Comparison of ENCODE assay signal across 9 mouse cellular contexts in the genomic region with DNA sequence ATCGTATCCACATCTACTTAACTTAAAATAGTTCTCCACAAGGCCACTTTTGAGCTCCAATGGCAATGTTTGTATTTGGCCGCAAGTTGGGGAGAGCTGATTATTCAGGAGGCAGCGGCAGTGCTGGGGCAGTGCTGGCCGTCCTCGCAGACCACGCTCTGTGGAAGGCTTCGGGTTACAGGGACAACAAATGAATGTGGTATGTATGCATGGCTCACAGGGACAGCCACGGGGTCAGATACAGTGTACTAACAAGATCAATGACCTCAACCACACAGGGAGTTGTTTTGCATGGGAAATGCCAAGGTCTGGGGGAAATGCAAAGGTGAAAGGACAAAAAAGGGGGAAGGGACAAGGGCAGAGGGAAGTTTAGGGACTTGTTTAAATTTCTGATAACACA. TPM values are rescaled to one million over a fixed set of nuclear protein-coding genes. Genes with fewer than 3 reads are reported as not detected.
DNase-seq lines count a peak whose midpoint lies in the region; ATAC-seq and TF ChIP-seq lines count a peak whose summit lies in the region.
"Had no signal": no experiment of that assay in that cellular context is flagged by ENCODE, and none has a peak within 500 bp of the region (broad histone marks: within the 10 kb centered on the region; RNA-seq: fewer than 3 reads in every experiment).

No protein-coding gene starts in this region.

- no peaks in the 10 kb centered on the region for H3K27me3 ChIP-seq in heart, embryonic 14.5 days (ENCODE audit: control insufficient read depth, insufficient read depth, low read length)
- no peaks in the 10 kb centered on the region for H3K27me3 ChIP-seq in kidney, adult 2 months (replicated peaks; ENCODE audit: control insufficient read depth, insufficient read depth, low read length)
- H3K27me3 ChIP-seq in thymus, adult 2 months (ENCODE audit: control insufficient read depth, insufficient read depth, low read length): no peaks in the 10 kb centered on the region
- H3K27me3 ChIP-seq in midbrain, embryonic 16.5 days (ENCODE audit: control insufficient read depth, insufficient read depth, low read depth, low read length): no peaks in the 10 kb centered on the region
- H3K27me3 ChIP-seq: Patski had no signal

- no peak for TF ChIP-seq CTCF in kidney, adult 2 months (conservative IDR thresholded peaks at IDR 0.05; ENCODE audit: insufficient read depth, insufficient read length, low read depth, low read length)
- TF ChIP-seq CTCF in thymus, adult 2 months (IDR thresholded peaks at IDR 0.05; ENCODE audit: borderline replicate concordance, control insufficient read depth, extremely low read depth, insufficient read depth, low read length, poor library complexity): no peak

- 6% methylated on average over 8 of the region's 8 CpGs for WGBS in heart, embryonic 14.5 days
- 22% methylated on average over 8 of the region's 8 CpGs for WGBS in kidney, adult 2 months
- WGBS in thymus, adult 2 months: 35% methylated on average over 8 of the region's 8 CpGs
- 17% methylated on average over 8 of the region's 8 CpGs for WGBS in midbrain, embryonic 16.5 days

- H3K9me3 ChIP-seq in heart, embryonic 14.5 days (ENCODE audit: control insufficient read depth, low read length): no peaks in the 10 kb centered on the region
- no peaks in the 10 kb centered on the region for H3K9me3 ChIP-seq in midbrain, embryonic 16.5 days (replicated peaks; ENCODE audit: control insufficient read depth, low read length, poor library complexity, severe bottlenecking)

- no peak overlapping the region for H3K4me3 ChIP-seq in heart, embryonic 14.5 days (ENCODE audit: control insufficient read depth in 1 of 2, insufficient read depth in 1 of 2, low read depth in 1 of 2, low read length in 2 of 2)
- H3K4me3 ChIP-seq in brown adipose tissue, adult 24 weeks (ENCODE audit: insufficient read depth, low read depth, low read length): no peak overlapping the region
- H3K4me3 ChIP-seq in kidney, adult 2 months (ENCODE audit: insufficient read depth, low read depth, low read length): no peak overlapping the region
- no peak overlapping the region for H3K4me3 ChIP-seq in thymus, adult 2 months (ENCODE audit: control insufficient read depth, insufficient read depth, low read length)
- H3K4me3 ChIP-seq in midbrain, embryonic 16.5 days (ENCODE audit: low read depth, low read length): no peak overlapping the region

- H3K4me1 ChIP-seq in heart, embryonic 14.5 days (ENCODE audit: control insufficient read depth in 2 of 2, insufficient read depth in 2 of 2, low read length in 2 of 2): peaks cover 26 to 45% of the 10 kb centered on the region in 2 experiments
- peaks cover 33% of the 10 kb centered on the region for H3K4me1 ChIP-seq in brown adipose tissue, adult 24 weeks (ENCODE audit: control insufficient read depth, insufficient read depth, insufficient read length, low read length)
- H3K4me1 ChIP-seq in kidney, adult 2 months (ENCODE audit: control insufficient read depth, insufficient read depth, low read length): peaks cover 19% of the 10 kb centered on the region
- H3K4me1 ChIP-seq in thymus, adult 2 months (replicated peaks; ENCODE audit: control insufficient read depth, insufficient read depth, low read length): peaks cover 7% of the 10 kb centered on the region
- peaks cover 15% of the 10 kb centered on the region for H3K4me1 ChIP-seq in midbrain, embryonic 16.5 days (ENCODE audit: control insufficient read depth, insufficient read depth, low read length)

- no peak for ATAC-seq in heart, embryonic 14.5 days (ENCODE audit: insufficient number of reproducible peaks, insufficient read depth, low FRiP score, low read depth)
- ATAC-seq in megakaryocyte progenitor cell, adult 5-6 weeks (replicated peaks; ENCODE audit: poor library complexity): peak; percentile 35
- ATAC-seq in midbrain, embryonic 16.5 days: no peak
- ATAC-seq: Patski had no signal

- peak overlapping the region; percentile 54 for H3K4me2 ChIP-seq in heart, embryonic 14.5 days (ENCODE audit: low read length)
- no peak overlapping the region for H3K4me2 ChIP-seq in midbrain, embryonic 16.5 days (ENCODE audit: low read length)

- H3K27ac ChIP-seq in heart, embryonic 14.5 days (replicated peaks in 1 of 2; ENCODE audit: control insufficient read depth in 1 of 2, insufficient read depth in 1 of 2, low read depth in 2 of 2, low read length in 2 of 2): peak overlapping the region; percentile 49 to 71
- peak overlapping the region; percentile 73 for H3K27ac ChIP-seq in brown adipose tissue, adult 24 weeks (replicated peaks; ENCODE audit: low read depth, low read length)
- H3K27ac ChIP-seq in kidney, adult 2 months (ENCODE audit: insufficient read depth, low read depth, low read length): no peak overlapping the region; the same call in 1 of the 2 replicates
- H3K27ac ChIP-seq in thymus, adult 2 months (ENCODE audit: control insufficient read depth, insufficient read depth, low read length): no peak overlapping the region
- no peak overlapping the region for H3K27ac ChIP-seq in midbrain, embryonic 16.5 days (ENCODE audit: low read length)

- peak overlapping the region; percentile 45; the same call in 1 of the 2 replicates for H3K9ac ChIP-seq in heart, embryonic 14.5 days (ENCODE audit: low read length)
- H3K9ac ChIP-seq in midbrain, embryonic 16.5 days (ENCODE audit: low read depth, low read length): no peak overlapping the region

- peaks cover 20% of the 10 kb centered on the region; the same call in 1 of the 2 replicates for H3K36me3 ChIP-seq in heart, embryonic 14.5 days (ENCODE audit: control insufficient read depth, insufficient read depth, low read length)
- no peaks in the 10 kb centered on the region for H3K36me3 ChIP-seq in kidney, adult 2 months (ENCODE audit: control insufficient read depth, insufficient read depth, low read length)
- H3K36me3 ChIP-seq in thymus, adult 2 months (ENCODE audit: control insufficient read depth, insufficient read depth, low read length): peaks cover 12% of the 10 kb centered on the region
- peaks cover 5% of the 10 kb centered on the region; the same call in 1 of the 2 replicates for H3K36me3 ChIP-seq in midbrain, embryonic 16.5 days (ENCODE audit: control insufficient read depth, insufficient read depth, low read length)

- no peak for TF ChIP-seq POLR2A in kidney, adult 2 months (IDR thresholded peaks at IDR 0.05; ENCODE audit: low read depth, low read length)
- no peak for TF ChIP-seq POLR2A in thymus, adult 2 months (IDR thresholded peaks at IDR 0.05; ENCODE audit: control insufficient read depth, extremely low read depth, insufficient read depth, low read length, poor library complexity)

- no peak for DNase-seq in heart, adult 11 months
- DNase-seq in kidney, adult 2 months: peak; percentile 63
- no peak for DNase-seq in thymus, adult 2 months
- no peak for DNase-seq in gastrocnemius, postnatal 25 days

RNA-seq across cellular contexts. Expression of gene Slc23a2, which starts 41.6 kb away (rescaled TPM):
- 10.9 and 12.5 TPM in 2 replicates for polyA plus RNA-seq in heart, embryonic 14.5 days (2014; fragmentation: Nextera tagmentation; extraction: Ambion mirVana)
- polyA plus RNA-seq in brown adipose tissue, adult 24 weeks (2012; ENCODE audit: insufficient read depth, insufficient read length, missing spikeins): 4.5 and 12.3 TPM in 2 replicates
- 15.3 and 15.7 TPM in 2 replicates for polyA plus RNA-seq in kidney, adult 2 months (2012; rRNA removed)
- total RNA-seq in megakaryocyte progenitor cell, adult 5-6 weeks (2015): 5.4 and 6.7 TPM in 2 replicates
- 7.4 and 25.7 TPM in 2 replicates for total RNA-seq in megakaryocyte progenitor cell, adult 5-6 weeks (2017)
- 50.8 and 51.7 TPM in 2 replicates for polyA plus RNA-seq in thymus, adult 2 months (2012; rRNA removed)
- 1 to 10 TPM; 6.7 to 7.5 TPM for total RNA-seq in gastrocnemius, postnatal 25 days (2021)
- polyA plus RNA-seq in midbrain, embryonic 16.5 days (2015; fragmentation: Nextera tagmentation; extraction: Ambion mirVana): 32.6 and 37.9 TPM in 2 replicates

Comparison
In these comparisons a context has a peak if more than half of its experiments do, and no peak if none do; other contexts are left out.
1. H3K27ac ChIP-seq: peak in heart, embryonic 14.5 days (2 of 2) and brown adipose tissue, adult 24 weeks (single experiment); none in kidney, adult 2 months (single experiment), thymus, adult 2 months (single experiment) and midbrain, embryonic 16.5 days (single experiment).